Mouse (Mus musculus) cortical plate, adult 2 months (tissue): Measurements from ENCODE around the gene 2410015M20Rik.

Experiments
- CTCF ChIP-seq: fragments of 200-500 bp; IDR thresholded peaks from 2 replicates; pipeline ENCODE4 v1.5.1; 2011; ENCODE audit warnings: mild to moderate bottlenecking, control low read depth, low read length; ENCODE audit not compliant: insufficient read depth; ENCODE audit errors: extremely low read depth
- POLR2A ChIP-seq: fragments of 200-500 bp; IDR thresholded peaks from 2 replicates; pipeline ENCODE4 v1.6.1; 2011; ENCODE audit warnings: mild to moderate bottlenecking, low read length, control low read depth; ENCODE audit not compliant: insufficient read depth; ENCODE audit errors: extremely low read depth

- no peak for TF ChIP-seq CTCF
- TF ChIP-seq POLR2A = no peak
Measured at GRCm38 (mm10) chr17:56615792-56616191, 6.2 kb upstream of the 2410015M20Rik start.
